Mouse (Mus musculus) embryonic stem cell, embryonic (primary cell): ENCODE data around the gene Zfp12.

Experiments used
- CTCF ChIA-PET, 4 experiments: fragments of 300-600 bp in 2 of 4; fragments of 350-600 bp in 2 of 4; sonication (Branson Sonifier 250); formaldehyde crosslinking; loops; one replicate each; lab custom pipeline; 2022; ENCODE audit warnings: inconsistent platforms in 2 of 4; lab: Charles Lee
- POLR2A ChIA-PET, 4 experiments: fragments of 300-600 bp in 2 of 4; fragments of 350-600 bp in 2 of 4; sonication (Branson Sonifier 250); formaldehyde crosslinking; loops; one replicate each; lab custom pipeline; 2022; ENCODE audit warnings: antibody characterized with exemption in 4 of 4, inconsistent platforms in 1 of 4; lab: Charles Lee

The Zfp12 gene

DNA sequence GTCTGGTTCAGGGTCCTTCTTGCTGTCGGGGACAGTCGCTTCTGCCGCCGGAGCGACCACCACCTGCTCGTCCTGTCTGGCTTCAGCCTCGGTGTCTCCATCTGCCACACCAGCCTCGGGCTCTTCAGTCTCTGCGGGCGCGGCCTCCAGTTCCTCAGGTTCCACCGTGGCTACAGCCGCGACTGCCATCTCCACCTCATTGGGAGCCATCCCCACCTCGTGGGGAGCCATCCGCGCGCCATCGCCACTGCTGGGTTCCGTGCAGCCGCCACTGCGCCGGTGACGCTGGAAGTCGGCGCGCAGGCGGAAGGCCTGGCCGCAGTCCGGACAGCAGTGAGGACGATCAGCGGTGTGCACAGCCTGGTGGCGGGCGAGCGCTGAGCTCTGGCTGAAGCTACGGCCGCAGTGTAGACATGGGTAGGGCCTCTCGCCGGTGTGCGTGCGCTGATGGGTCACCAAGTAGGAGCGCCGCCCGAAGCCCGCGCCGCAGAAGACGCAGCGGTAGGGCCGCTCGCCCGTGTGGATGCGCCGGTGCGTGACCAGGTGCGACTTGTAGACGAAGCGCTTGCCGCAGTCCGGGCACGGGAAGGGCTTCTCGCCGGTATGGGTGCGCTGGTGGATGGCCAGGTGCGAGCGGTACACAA lies 19.6 kb downstream of the Zfp12 start:
- CTCF ChIA-PET: no interaction called here

GRCm38 (mm10) chr5:143255131-143255519 lies 20.2 kb downstream of the Zfp12 start:
- CTCF ChIA-PET: no interaction called here
- POLR2A ChIA-PET: interaction anchor here in 2 of 4 experiments (0.7 to 1.0 kb wide), 2 partner anchors 20 to 68 kb away, joined by 3 read pairs; partner anchors contain the start of gene Zfp12 (in 1 of the 2)

More for the DNA sequence above, 19.6 kb downstream of the Zfp12 start:
- POLR2A ChIA-PET: interaction anchor here in 2 of 4 experiments (0.5 to 1.0 kb wide), 3 partner anchors 10 to 199 kb away, joined by 3 to 4 read pairs (median 3); no protein-coding TSS in a partner anchor

GRCm38 (mm10) chr5:143255802-143256201 lies 20.8 kb downstream of the Zfp12 start:
- ChIA-PET CTCF (no interaction called here), POLR2A (interaction anchor here in 2 of 4 experiments (0.7 to 1.5 kb wide), 3 partner anchors 13 to 21 kb away, joined by 3 to 4 read pairs (median 3); partner anchors contain the start of genes Zfp12 (in 1 of the 2) and Zfp316 (in 1 of the 2))

- ChIA-PET POLR2A (interaction anchor here in 1 of 4 experiments (0.7 kb wide), 1 partner anchor 20 kb away, joined by 3 read pairs; no protein-coding TSS in a partner anchor), CTCF (no interaction called here)
These were observed 26.7 kb downstream of the Zfp12 start for GRCm38 (mm10) chr5:143261636-143262035.

- POLR2A ChIA-PET: interaction anchor here in 1 of 4 experiments (0.6 to 1.1 kb wide), 2 partner anchors 11 to 41 kb away, joined by 3 read pairs; no protein-coding TSS in a partner anchor
These were observed 29.7 kb downstream of the Zfp12 start for GRCm38 (mm10) chr5:143264689-143265088.

GRCm38 (mm10) chr5:143265409-143265808 lies 30.4 kb downstream of the Zfp12 start:
- ChIA-PET CTCF (interaction anchor here in 2 of 4 experiments (0.7 to 1.0 kb wide), 2 partner anchors 18 to 139 kb away, joined by 3 to 4 read pairs; no protein-coding TSS in a partner anchor), POLR2A (no interaction called here)

More at GRCm38 (mm10) chr5:143264689-143265088, 29.7 kb downstream of the Zfp12 start:
- CTCF ChIA-PET: interaction anchor here in 1 of 4 experiments (0.6 kb wide), 1 partner anchor 257 kb away, joined by 4 read pairs; no protein-coding TSS in a partner anchor

GRCm38 (mm10) chr5:143266794-143267193 lies 31.8 kb downstream of the Zfp12 start:
- CTCF ChIA-PET: interaction anchor here in 1 of 4 experiments (0.6 kb wide), 1 partner anchor 284 kb away, joined by 5 read pairs; no protein-coding TSS in a partner anchor
- POLR2A ChIA-PET: interaction anchor here in 1 of 4 experiments (0.6 kb wide), 1 partner anchor 211 kb away, joined by 3 read pairs; no protein-coding TSS in a partner anchor

DNA sequence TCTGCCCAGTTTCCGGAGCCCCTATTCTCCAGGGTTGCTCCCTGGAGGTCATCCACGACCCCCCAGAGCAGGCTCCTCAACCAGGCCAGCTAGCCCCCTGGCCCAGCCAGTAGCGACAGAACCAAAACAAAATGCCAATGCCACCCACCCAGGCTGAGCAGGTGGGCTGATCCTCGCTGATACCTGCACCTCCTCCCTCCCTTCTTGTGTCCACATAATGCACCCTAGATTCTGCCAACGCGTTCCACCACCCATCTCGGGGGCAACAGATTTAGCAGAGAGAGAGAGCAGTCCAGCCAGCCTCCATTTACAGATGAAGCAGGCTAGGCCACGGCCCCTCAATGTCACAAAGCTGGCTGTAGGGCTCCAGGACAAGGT lies 34.0 kb downstream of the Zfp12 start:
- POLR2A ChIA-PET: interaction anchor here (0.8 to 2.0 kb wide), 10 partner anchors 13 to 330 kb away, joined by 3 to 5 read pairs (median 4); no protein-coding TSS in a partner anchor
- CTCF ChIA-PET: interaction anchor here in 2 of 4 experiments (0.5 to 1.1 kb wide), 3 partner anchors 24 to 156 kb away, joined by 4 to 14 read pairs (median 4); partner anchors contain the start of genes Rnf216 (in 1 of the 2) and Zfp853 (in 1 of the 2)

DNA sequence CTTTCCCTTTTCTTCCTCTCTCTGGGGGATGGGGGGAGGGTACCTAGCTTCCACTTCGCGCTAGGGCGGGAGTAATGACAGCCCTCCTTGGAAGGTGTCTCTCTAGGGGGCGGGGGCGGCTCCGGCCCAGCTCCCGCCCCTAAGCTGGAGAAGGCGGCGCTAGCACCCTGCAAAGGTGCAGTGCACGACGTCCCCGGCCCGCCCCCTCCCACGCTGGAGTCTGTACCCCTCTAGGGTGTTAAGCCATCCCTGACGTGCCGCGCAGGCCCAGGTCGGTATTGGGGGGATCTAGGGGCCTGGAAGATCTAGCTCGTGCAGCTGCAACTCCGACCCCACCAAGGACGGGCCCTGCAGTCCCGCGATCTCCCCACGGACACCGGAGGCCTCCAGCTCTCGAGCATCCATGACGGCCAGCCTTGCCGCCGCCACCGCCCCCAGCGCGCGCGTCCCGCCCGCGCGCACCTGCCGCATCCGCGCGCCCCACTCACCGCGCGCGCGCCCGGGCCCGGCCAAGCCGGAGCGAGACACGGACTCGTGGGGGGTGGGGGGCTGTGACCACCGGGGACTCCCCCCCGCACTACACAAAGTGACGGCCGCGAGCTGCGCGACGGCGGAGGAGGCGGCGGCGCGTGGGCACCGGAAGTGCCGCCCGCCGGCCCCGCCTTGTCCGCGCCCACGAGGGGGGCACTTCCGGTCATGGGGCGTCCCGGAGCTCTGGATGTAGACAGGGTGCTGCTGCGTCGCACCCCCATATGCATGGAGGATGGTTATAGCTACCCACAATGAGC lies 34.6 kb downstream of the Zfp12 start, which contains the start of gene Zfp316:
Gene Zfp316, minus strand, starts transcription at position 660 of the 788 bp plus-strand sequence.
- CTCF ChIA-PET: interaction anchor here in 3 of 4 experiments (0.5 to 1.1 kb wide), 4 partner anchors 24 to 334 kb away, joined by 3 to 14 read pairs (median 4); partner anchors contain the start of genes Rnf216 (in 1 of the 3) and Zfp853 (in 1 of the 3)
- POLR2A ChIA-PET: interaction anchor here (0.8 to 2.0 kb wide), 11 partner anchors 12 to 331 kb away, joined by 3 to 5 read pairs (median 4); no protein-coding TSS in a partner anchor

DNA sequence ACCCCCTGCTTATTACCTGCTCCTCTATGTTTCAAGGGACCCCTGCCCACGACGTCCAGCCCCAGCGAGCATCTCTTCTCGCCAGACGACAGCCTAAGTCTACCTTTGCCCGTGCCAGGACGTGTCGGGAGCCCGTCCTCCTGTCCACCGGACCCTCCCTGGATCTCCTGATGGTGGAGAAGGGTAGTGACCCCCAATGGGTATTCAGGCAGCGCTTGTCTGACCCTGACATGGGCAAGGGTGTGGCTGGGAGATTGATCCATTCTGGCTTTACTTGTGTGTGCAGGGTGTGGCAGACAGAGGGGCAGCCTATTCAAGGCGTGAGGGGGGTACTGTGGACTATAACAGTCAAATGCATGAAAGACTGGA lies 35.2 kb downstream of the Zfp12 start:
- ChIA-PET CTCF (interaction anchor here in 1 of 4 experiments (1.1 kb wide), 1 partner anchor 334 kb away, joined by 3 read pairs; no protein-coding TSS in a partner anchor), POLR2A (interaction anchor here (0.9 to 1.5 kb wide), 5 partner anchors 12 to 18 kb away, joined by 3 to 4 read pairs (median 4); no protein-coding TSS in a partner anchor)

GRCm38 (mm10) chr5:143271642-143272041 lies 36.7 kb downstream of the Zfp12 start:
- POLR2A ChIA-PET: interaction anchor here in 2 of 4 experiments (0.7 kb wide), 3 partner anchors 40 to 141 kb away, joined by 3 to 4 read pairs (median 3); no protein-coding TSS in a partner anchor
- CTCF ChIA-PET: interaction anchor here in 1 of 4 experiments (0.6 kb wide), 1 partner anchor 362 kb away, joined by 3 read pairs; no protein-coding TSS in a partner anchor

DNA sequence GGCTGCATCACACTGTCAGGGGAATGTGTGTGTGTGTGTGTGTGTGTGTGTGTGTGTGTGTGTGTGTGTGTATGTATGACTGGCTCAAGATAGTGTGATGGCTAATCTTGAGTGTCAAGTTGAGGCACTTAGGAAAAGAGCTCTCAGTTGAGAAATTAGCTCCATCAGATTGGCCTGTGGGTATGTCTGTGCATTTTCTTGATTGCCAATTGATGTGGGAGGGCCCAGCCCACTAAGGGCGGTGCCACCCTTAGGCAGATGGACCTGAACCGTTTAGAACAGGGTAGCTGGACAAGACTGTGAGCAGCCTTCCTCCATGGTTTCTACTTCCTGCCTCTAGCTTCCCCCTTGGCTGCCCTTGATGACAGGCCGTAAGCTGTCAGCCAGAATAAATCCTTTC lies 37.1 kb downstream of the Zfp12 start:
- POLR2A ChIA-PET: interaction anchor here in 1 of 4 experiments (0.7 kb wide), 2 partner anchors 39 to 42 kb away, joined by 3 read pairs; no protein-coding TSS in a partner anchor

GRCm38 (mm10) chr5:143272540-143273330 lies 37.8 kb downstream of the Zfp12 start:
- CTCF ChIA-PET: interaction anchor here in 1 of 4 experiments (0.6 kb wide), 1 partner anchor 24 kb away, joined by 3 read pairs; no protein-coding TSS in a partner anchor
- POLR2A ChIA-PET: interaction anchor here in 1 of 4 experiments (0.7 kb wide), 1 partner anchor 61 kb away, joined by 3 read pairs; no protein-coding TSS in a partner anchor

More for the DNA sequence above, 37.1 kb downstream of the Zfp12 start:
- CTCF ChIA-PET: interaction anchor here in 1 of 4 experiments (0.6 kb wide), 2 partner anchors 24 to 363 kb away, joined by 3 read pairs; no protein-coding TSS in a partner anchor

- ChIA-PET CTCF (interaction anchor here in 2 of 4 experiments (0.9 to 1.1 kb wide), 2 partner anchors 35 to 292 kb away, joined by 3 to 4 read pairs; no protein-coding TSS in a partner anchor), POLR2A (no interaction called here)
These were observed 40.8 kb downstream of the Zfp12 start for GRCm38 (mm10) chr5:143275761-143276160.

GRCm38 (mm10) chr5:143279247-143279646 lies 44.3 kb downstream of the Zfp12 start:
- CTCF ChIA-PET: interaction anchor here in 2 of 4 experiments (1.0 to 1.5 kb wide), 4 partner anchors 13 to 32 kb away, joined by 3 to 6 read pairs (median 6); no protein-coding TSS in a partner anchor

GRCm38 (mm10) chr5:143284762-143285161 lies 49.8 kb downstream of the Zfp12 start:
- ChIA-PET POLR2A (interaction anchor here in 1 of 4 experiments (0.7 kb wide), 1 partner anchor 350 kb away, joined by 5 read pairs; no protein-coding TSS in a partner anchor), CTCF (interaction anchor here in 3 of 4 experiments (0.7 to 1.4 kb wide), 4 partner anchors 26 to 200 kb away, joined by 3 to 4 read pairs (median 4); partner anchors contain the start of gene Rnf216 (in 1 of the 3))

More at GRCm38 (mm10) chr5:143279247-143279646, 44.3 kb downstream of the Zfp12 start:
- POLR2A ChIA-PET: interaction anchor here in 3 of 4 experiments (0.6 to 0.8 kb wide), 7 partner anchors 9 to 922 kb away, joined by 3 to 7 read pairs (median 3); partner anchors contain the start of gene E130309D02Rik (in 1 of the 3)
